Mouse (Mus musculus) kidney, postnatal 0 days (tissue): Measurements from ENCODE around the gene Wdr4. TPM values are rescaled to one million over a fixed set of nuclear protein-coding genes. Genes with fewer than 3 reads are reported as not detected.

Experiments used
- ATAC-seq: fragments of 200-750 bp; cut with Nextera tagmentation; replicated peaks from 2 replicates; pipeline ENCODE4 v1.8.0; 2017; ENCODE audit warnings: low read depth, moderate number of reproducible peaks, moderate TSS enrichment, moderate library complexity; ENCODE audit not compliant: low FRiP score
- DNase-seq: peaks from one replicate; pipeline ENCODE4 v3.0.0-alpha.2; 2016; ENCODE audit warnings: low spot score
- H3K27ac ChIP-seq: fragments of 300-500 bp; sonication (generic); 2 replicates; pipeline ENCODE4 v1.5.1; 2014; ENCODE audit warnings: mild to moderate bottlenecking
- H3K27me3 ChIP-seq: fragments of 300-500 bp; sonication (generic); 2 replicates; pipeline ENCODE4 v1.6.1; 2014; ENCODE audit warnings: low read length, mixed read lengths; ENCODE audit not compliant: insufficient read depth
- H3K36me3 ChIP-seq: fragments of 300-500 bp; sonication (generic); 2 replicates; pipeline ENCODE4 v1.6.1; 2014; ENCODE audit warnings: low read length, mixed read lengths; ENCODE audit not compliant: insufficient read depth
- H3K4me1 ChIP-seq: fragments of 300-500 bp; sonication (generic); replicated peaks from 2 replicates; pipeline ENCODE4 v1.6.1; 2014; ENCODE audit warnings: antibody characterized with exemption, low read length, mixed read lengths; ENCODE audit not compliant: insufficient read depth
- H3K4me2 ChIP-seq: fragments of 300-500 bp; sonication (generic); 2 replicates; pipeline ENCODE4 v1.6.1; 2014; ENCODE audit warnings: mild to moderate bottlenecking, low read length, moderate library complexity, mixed read lengths
- H3K4me3 ChIP-seq: fragments of 300-500 bp; sonication (generic); replicated peaks from 2 replicates; pipeline ENCODE4 v1.5.1; 2014; ENCODE audit warnings: low read depth, low read length
- H3K9ac ChIP-seq: fragments of 300-500 bp; sonication (generic); 2 replicates; pipeline ENCODE4 v1.6.1; 2014; ENCODE audit warnings: low read depth, low read length
- H3K9me3 ChIP-seq: fragments of 300-500 bp; sonication (generic); replicated peaks from 2 replicates; pipeline ENCODE4 v1.6.1; 2016; ENCODE audit warnings: low read length, inconsistent platforms, mixed read lengths
- CTCF ChIP-seq: IDR thresholded peaks from 2 replicates; pipeline ENCODE4 v1.5.1; 2016; ENCODE audit warnings: antibody characterized with exemption, low read depth, mild to moderate bottlenecking, moderate library complexity
- WGBS: fragments of 180-500 bp; shearing (Covaris S2); extraction: QIAGEN DNeasy Blood & Tissue Kit; methylation state at CpG from one replicate; pipeline ENCODE4 v1.1.7; 2014; 5-methylcytosine and 5-hydroxymethylcytosine counted together
- polyA plus RNA-seq: library from polyadenylated mRNA; unstranded; fragments of >200 nt; fragmentation: Nextera tagmentation; extraction: Ambion mirVana; gene quantifications from 2 replicates; pipeline ENCODE4 v1.2.1, GENCODE M21; 2015

Wdr4 gene
- polyA plus RNA-seq, 1 experiment from 2014 or later: 25.9 TPM

DNA sequence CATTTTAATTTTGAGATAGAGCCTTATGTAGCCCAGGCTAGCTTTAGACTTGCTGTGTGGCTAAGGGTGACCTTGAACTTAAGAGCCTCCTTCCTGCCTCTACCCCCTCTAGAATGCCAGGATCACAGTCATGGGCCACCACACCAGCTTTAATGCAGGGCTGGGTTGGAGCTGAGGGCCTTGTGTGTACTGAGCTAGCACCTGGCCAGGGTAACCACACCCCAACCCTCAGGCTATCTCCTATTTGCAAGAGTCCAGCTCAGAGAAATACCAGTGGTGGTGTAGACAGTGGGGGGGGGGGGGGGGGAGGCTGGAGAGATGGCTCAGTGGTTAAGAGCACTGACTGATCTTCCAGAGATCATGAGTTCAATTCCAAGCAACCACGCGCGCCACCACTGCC, 6.0 kb upstream of the Wdr4 start:
- no peak for TF ChIP-seq CTCF
- WGBS: 100% methylated on average over 3 of the region's 3 CpGs
- H3K36me3 ChIP-seq: peaks cover 23% of the 10 kb centered on the region; the same call in 1 of the 2 replicates

GRCm38 (mm10) chr17:31525114-31525513, 5.3 kb upstream of the Wdr4 start:
- no peak for ATAC-seq
- H3K4me2 ChIP-seq: no peak overlapping the region
- WGBS: 65% methylated on average over 4 of the region's 4 CpGs

More for the DNA sequence above, 6.0 kb upstream of the Wdr4 start:
- H3K27me3 ChIP-seq: no peaks in the 10 kb centered on the region
- no peak for ATAC-seq
- H3K4me1 ChIP-seq: 0 out of 2 replicates have a peak, but pooled peaks cover 3% of the 10 kb centered on the region
- DNase-seq: no peak
- no peak overlapping the region for H3K9ac ChIP-seq
- no peak overlapping the region for H3K27ac ChIP-seq
- H3K4me2 ChIP-seq: no peak overlapping the region
- H3K4me3 ChIP-seq: no peak overlapping the region
- H3K9me3 ChIP-seq: no peaks in the 10 kb centered on the region

GRCm38 (mm10) chr17:31521948-31522347, 2.2 kb upstream of the Wdr4 start:
- H3K9ac ChIP-seq: no peak overlapping the region
- no peak for TF ChIP-seq CTCF
- no peak for ATAC-seq
- no peaks in the 10 kb centered on the region for H3K9me3 ChIP-seq
- H3K4me2 ChIP-seq: no peak overlapping the region
- no peak for DNase-seq
- H3K27ac ChIP-seq: no peak overlapping the region
- H3K4me3 ChIP-seq: no peak overlapping the region
- 0 out of 2 replicates have a peak, but pooled peaks cover 3% of the 10 kb centered on the region for H3K4me1 ChIP-seq
- WGBS: 91% methylated on average over 6 of the region's 6 CpGs
- H3K27me3 ChIP-seq: no peaks in the 10 kb centered on the region
- 0 out of 2 replicates have a peak, but pooled peaks cover 5% of the 10 kb centered on the region for H3K36me3 ChIP-seq

More at GRCm38 (mm10) chr17:31525114-31525513, 5.3 kb upstream of the Wdr4 start:
- Histone ChIP-seq H3K27me3 (no peaks in the 10 kb centered on the region), H3K36me3 (peaks cover 17% of the 10 kb centered on the region; the same call in 1 of the 2 replicates), H3K27ac (peak overlapping the region; percentile 47), H3K9ac (no peak overlapping the region), H3K4me1 (0 out of 2 replicates have a peak, but pooled peaks cover 3% of the 10 kb centered on the region), H3K4me3 (no peak overlapping the region), H3K9me3 (no peaks in the 10 kb centered on the region)
- DNase-seq: peak; percentile 55
- TF ChIP-seq CTCF: no peak

- ATAC-seq (no peak), DNase-seq (no peak)
- Histone ChIP-seq H3K36me3 (0 out of 2 replicates have a peak, but pooled peaks cover 5% of the 10 kb centered on the region), H3K9ac (peak overlapping the region; percentile 40; the same call in 1 of the 2 replicates), H3K27ac (peak overlapping the region; percentile 43), H3K4me2 (peak overlapping the region; percentile 64), H3K4me3 (peak overlapping the region; percentile 70), H3K4me1 (0 out of 2 replicates have a peak, but pooled peaks cover 3% of the 10 kb centered on the region), H3K9me3 (no peaks in the 10 kb centered on the region), H3K27me3 (no peaks in the 10 kb centered on the region)
- WGBS: 12% methylated on average over 3 of the region's 3 CpGs
- no peak for TF ChIP-seq CTCF
Observed at GRCm38 (mm10) chr17:31520895-31521294, 1.1 kb upstream of the Wdr4 start.

GRCm38 (mm10) chr17:31519344-31519945, 335 bp downstream of the Wdr4 start:
- peak; percentile 45 for DNase-seq
- Histone ChIP-seq H3K4me1 (0 out of 2 replicates have a peak, but pooled peaks cover 3% of the 10 kb centered on the region), H3K4me3 (peak overlapping the region; percentile 70), H3K9me3 (no peaks in the 10 kb centered on the region), H3K4me2 (peak overlapping the region; percentile 64), H3K36me3 (no peaks in the 10 kb centered on the region), H3K27me3 (no peaks in the 10 kb centered on the region), H3K27ac (peak overlapping the region; percentile 50; the same call in 1 of the 2 replicates), H3K9ac (0 out of 2 replicates have a peak overlapping the region, but pooled peaks have one; percentile 18)
- 4% methylated on average over 7 of the region's 7 CpGs for WGBS
- ATAC-seq: peak; percentile 41
- 0 out of 2 replicates have a peak, but pooled peaks have one; percentile 16 for TF ChIP-seq CTCF

- 81% methylated on average over 1 of the region's 1 CpGs for WGBS
- no peaks in the 10 kb centered on the region for H3K9me3 ChIP-seq
- DNase-seq (no peak), ATAC-seq (no peak)
- H3K27ac ChIP-seq: no peak overlapping the region
- no peak overlapping the region for H3K4me2 ChIP-seq
- no peak overlapping the region for H3K4me3 ChIP-seq
- H3K27me3 ChIP-seq: no peaks in the 10 kb centered on the region
- H3K36me3 ChIP-seq: 0 out of 2 replicates have a peak, but pooled peaks cover 7% of the 10 kb centered on the region
- no peak for TF ChIP-seq CTCF
- H3K4me1 ChIP-seq: peaks cover 5% of the 10 kb centered on the region; the same call in 1 of the 2 replicates
- H3K9ac ChIP-seq: no peak overlapping the region
Observed at GRCm38 (mm10) chr17:31514696-31515095, 5.1 kb downstream of the Wdr4 start.
